Mouse (Mus musculus) intestine, embryonic 14.5 days (tissue): ENCODE measurements at regions not wholly inside any gene's neighbourhood (a gene's known extent, or its start where the extent isn't known, plus 50 kb on each side); places are given as distances from the start of the nearest gene placed in this dataset.
"Not testable (repeated sequence)": the region's sequence is repeated elsewhere in the genome, so short reads cannot be mapped to it uniquely, and the experiment has no call there.

ENCODE experiments used
- ATAC-seq: fragments of 200-750 bp; cut with Nextera tagmentation; replicated peaks from 2 replicates; pipeline ENCODE4 v1.8.0; 2017; ENCODE audit warnings: low read depth, moderate number of reproducible peaks, moderate TSS enrichment, moderate library complexity; ENCODE audit not compliant: low FRiP score, low TSS enrichment
- DNase-seq: peaks from one replicate; pipeline ENCODE4 v3.0.0-alpha.2; 2018; ENCODE audit warnings: low spot score
- H3K27ac ChIP-seq: fragments of 300-500 bp; sonication (generic); 2 replicates; pipeline ENCODE4 v1.5.1; 2014; ENCODE audit warnings: low read depth, mild to moderate bottlenecking, control low read depth
- H3K27me3 ChIP-seq: fragments of 300-500 bp; sonication (generic); replicated peaks from 2 replicates; pipeline ENCODE4 v1.6.1; 2014; ENCODE audit warnings: low read length, control low read depth; ENCODE audit not compliant: control insufficient read depth, insufficient read depth
- H3K36me3 ChIP-seq: fragments of 300-500 bp; sonication (generic); 2 replicates; pipeline ENCODE4 v1.6.1; 2014; ENCODE audit warnings: low read length, control low read depth; ENCODE audit not compliant: control insufficient read depth, insufficient read depth
- H3K4me1 ChIP-seq: fragments of 300-500 bp; sonication (generic); replicated peaks from 2 replicates; pipeline ENCODE4 v1.6.1; 2014; ENCODE audit warnings: low read length, control low read depth, mixed read lengths; ENCODE audit not compliant: control insufficient read depth, insufficient read depth
- H3K4me2 ChIP-seq: fragments of 300-500 bp; sonication (generic); 2 replicates; pipeline ENCODE4 v1.6.1; 2014; ENCODE audit warnings: low read length
- H3K4me3 ChIP-seq: fragments of 300-500 bp; sonication (generic); 2 replicates; pipeline ENCODE4 v1.5.1; 2014; ENCODE audit warnings: low read depth, low read length, control low read depth, mixed read lengths
- H3K9ac ChIP-seq: fragments of 300-500 bp; sonication (generic); 2 replicates; pipeline ENCODE4 v1.6.1; 2014; ENCODE audit warnings: mild to moderate bottlenecking, low read length
- H3K9me3 ChIP-seq: fragments of 300-500 bp; sonication (generic); 2 replicates; pipeline ENCODE4 v1.6.1; 2016; ENCODE audit warnings: low read length, control low read depth; ENCODE audit not compliant: control insufficient read depth
- WGBS: fragments of 180-500 bp; shearing (Covaris S2); extraction: QIAGEN DNeasy Blood & Tissue Kit; methylation state at CpG from one replicate; pipeline ENCODE4 v1.1.7; 2014; 5-methylcytosine and 5-hydroxymethylcytosine counted together

DNA sequence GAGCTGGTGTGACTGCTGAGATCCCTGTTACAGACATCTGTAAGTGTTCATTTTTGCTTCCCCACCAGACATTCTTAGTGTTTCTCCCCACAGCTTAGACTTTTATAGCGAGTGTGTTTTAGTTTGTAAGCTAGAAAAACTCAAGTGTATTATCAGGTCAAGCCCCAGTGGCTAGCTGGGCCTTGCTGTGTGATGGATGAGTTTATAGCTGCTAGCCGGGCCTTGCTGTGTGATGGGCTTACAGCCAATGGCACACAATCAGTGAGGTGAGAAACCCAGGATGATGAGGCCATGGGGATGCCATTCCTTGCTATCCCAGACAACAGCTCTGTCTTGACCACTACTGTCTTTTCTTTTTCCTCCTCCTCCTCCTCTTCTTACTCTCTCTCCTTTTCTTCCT is 197.7 kb upstream of the Dpp6 start:
- DNase-seq (no peak), ATAC-seq (no peak)
- H3K4me2 ChIP-seq: no peak overlapping the region
- H3K9ac ChIP-seq: no peak overlapping the region
- H3K27me3 ChIP-seq: no peaks in the 10 kb centered on the region
- no peaks in the 10 kb centered on the region for H3K4me1 ChIP-seq
- H3K36me3 ChIP-seq: no peaks in the 10 kb centered on the region
- no peak overlapping the region for H3K27ac ChIP-seq
- H3K9me3 ChIP-seq: no peaks in the 10 kb centered on the region
- WGBS: 18% methylated on average over 2 of the region's 2 CpGs
- H3K4me3 ChIP-seq: no peak overlapping the region

DNA sequence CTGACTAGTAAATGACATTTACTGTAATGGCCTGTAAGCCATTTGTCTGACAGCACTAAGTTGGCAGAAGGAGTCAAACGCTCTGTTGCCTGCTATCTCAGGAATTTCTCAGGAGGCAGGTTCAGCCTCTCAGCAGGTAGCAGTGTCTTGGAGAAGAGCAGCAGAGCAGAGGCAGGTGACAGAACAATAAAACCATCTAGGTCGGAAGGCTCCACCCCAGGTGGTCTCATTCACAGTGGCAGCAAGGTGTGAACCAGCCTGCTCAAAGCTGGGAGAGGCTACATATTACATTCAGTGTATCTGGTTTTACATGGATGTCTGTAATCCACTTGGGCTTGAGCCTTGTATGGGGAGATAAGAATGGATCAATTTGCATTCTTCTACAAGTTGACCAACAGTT is 194.9 kb upstream of the Dpp6 start:
- Histone ChIP-seq H3K27me3 (no peaks in the 10 kb centered on the region), H3K4me2 (no peak overlapping the region), H3K9ac (no peak overlapping the region), H3K4me3 (no peak overlapping the region), H3K27ac (no peak overlapping the region), H3K36me3 (no peaks in the 10 kb centered on the region), H3K4me1 (no peaks in the 10 kb centered on the region), H3K9me3 (no peaks in the 10 kb centered on the region)
- DNase-seq (no peak), ATAC-seq (no peak)
- WGBS: 14% methylated on average over 2 of the region's 2 CpGs

DNA sequence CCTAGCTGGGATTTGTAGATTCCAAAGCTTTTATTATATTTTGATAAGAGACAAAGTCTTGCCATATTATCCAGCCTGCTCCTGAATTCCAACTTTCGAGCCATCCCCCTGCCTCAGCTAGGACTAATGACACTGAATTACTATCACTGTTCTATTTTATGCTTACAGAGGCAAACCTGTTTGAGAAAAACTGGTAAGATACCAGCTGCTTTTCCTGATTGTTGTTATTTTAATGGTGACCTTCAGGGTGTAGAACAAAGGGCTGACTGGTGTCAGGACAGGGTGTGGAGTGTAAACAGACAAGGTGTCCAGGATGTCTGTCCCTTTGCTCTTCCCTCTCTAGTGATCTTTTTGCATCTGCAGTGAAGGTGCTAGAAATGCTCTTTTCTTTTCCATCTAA is 145.5 kb upstream of the Dpp6 start:
- Histone ChIP-seq H3K4me1 (no peaks in the 10 kb centered on the region), H3K27ac (no peak overlapping the region), H3K4me2 (no peak overlapping the region), H3K36me3 (no peaks in the 10 kb centered on the region), H3K9ac (no peak overlapping the region), H3K27me3 (no peaks in the 10 kb centered on the region), H3K9me3 (no peaks in the 10 kb centered on the region), H3K4me3 (no peak overlapping the region)
- ATAC-seq: no peak
- whole genome bisulfite sequencing: 69% methylated on average over 1 of the region's 1 CpGs
- no peak for DNase-seq

DNA sequence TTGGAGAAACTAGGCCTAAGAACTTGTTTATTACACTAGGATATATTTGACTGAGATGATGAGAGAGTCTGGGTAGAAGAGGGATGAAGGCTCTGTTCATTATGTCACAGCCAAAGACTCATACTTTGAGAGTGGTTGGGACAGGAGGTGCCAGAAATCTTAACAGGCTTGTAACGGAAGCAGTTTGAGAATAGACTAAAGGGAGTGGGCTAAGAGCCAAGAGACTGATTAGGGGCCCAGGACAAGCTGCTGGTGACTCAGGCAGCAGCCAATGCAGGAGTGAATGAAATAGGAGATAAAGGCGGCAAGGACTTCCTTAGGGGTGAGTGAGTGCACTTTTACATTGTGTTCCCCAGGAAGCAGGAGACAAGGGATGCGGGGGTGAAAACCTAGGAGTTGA is 127.2 kb upstream of the Dpp6 start:
- H3K27me3 ChIP-seq: no peaks in the 10 kb centered on the region
- no peaks in the 10 kb centered on the region for H3K36me3 ChIP-seq
- DNase-seq (no peak), ATAC-seq (no peak)
- H3K4me3 ChIP-seq: no peak overlapping the region
- WGBS: 68% methylated on average over 3 of the region's 3 CpGs
- H3K4me1 ChIP-seq: no peaks in the 10 kb centered on the region
- H3K9ac ChIP-seq: no peak overlapping the region
- H3K27ac ChIP-seq: no peak overlapping the region
- 0 out of 2 replicates have a peak, but pooled peaks cover 3% of the 10 kb centered on the region for H3K9me3 ChIP-seq
- H3K4me2 ChIP-seq: no peak overlapping the region

DNA sequence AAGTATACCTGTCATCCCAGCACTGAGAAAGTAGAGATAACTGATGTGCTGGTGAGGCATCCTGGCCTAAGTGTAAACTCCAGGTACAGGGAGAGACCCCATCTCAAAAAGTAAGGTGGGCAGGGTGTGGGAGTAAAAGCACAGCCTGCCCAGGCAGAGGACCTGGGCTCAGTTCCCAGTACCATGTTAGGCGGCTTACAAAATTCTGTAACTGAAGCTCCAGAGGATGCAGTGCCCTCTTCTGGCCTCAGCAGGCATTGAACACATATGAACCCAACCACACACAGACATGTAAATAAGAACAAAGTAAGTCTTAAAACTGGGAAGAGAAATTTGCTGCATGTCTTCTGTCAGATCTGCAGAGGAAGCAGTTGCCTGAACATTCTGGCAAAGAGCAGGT is 125.9 kb upstream of the Dpp6 start:
- Histone ChIP-seq H3K36me3 (no peaks in the 10 kb centered on the region), H3K9me3 (0 out of 2 replicates have a peak, but pooled peaks cover 3% of the 10 kb centered on the region), H3K9ac (no peak overlapping the region), H3K27me3 (no peaks in the 10 kb centered on the region), H3K4me2 (no peak overlapping the region), H3K27ac (no peak overlapping the region), H3K4me1 (no peaks in the 10 kb centered on the region), H3K4me3 (no peak overlapping the region)
- ATAC-seq (no peak), DNase-seq (no peak)
- WGBS: 91% methylated on average over 1 of the region's 1 CpGs

DNA sequence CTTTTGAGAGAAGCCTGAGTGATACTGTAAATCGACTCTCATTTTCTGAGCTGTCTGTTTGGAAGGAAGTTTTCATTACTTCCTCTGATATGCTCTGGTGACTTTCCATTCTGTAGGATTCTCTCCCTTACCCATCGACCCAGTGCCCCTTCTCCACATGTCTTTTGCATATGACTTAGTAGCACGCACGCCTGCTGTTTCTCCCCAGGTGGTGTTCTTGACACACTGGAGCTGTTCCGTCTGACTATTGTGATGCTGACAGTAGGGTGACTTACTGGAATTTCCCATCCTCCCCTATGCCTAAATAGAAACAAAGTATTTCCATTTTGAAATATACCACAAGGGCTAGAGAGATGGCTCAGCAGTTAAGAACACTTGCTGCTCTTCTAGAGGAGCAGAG is 125.0 kb upstream of the Dpp6 start:
- H3K9ac ChIP-seq: no peak overlapping the region
- H3K36me3 ChIP-seq: no peaks in the 10 kb centered on the region
- H3K27ac ChIP-seq: no peak overlapping the region
- H3K4me1 ChIP-seq: no peaks in the 10 kb centered on the region
- no peak overlapping the region for H3K4me2 ChIP-seq
- DNase-seq (no peak), ATAC-seq (no peak)
- no peaks in the 10 kb centered on the region for H3K27me3 ChIP-seq
- H3K9me3 ChIP-seq: 0 out of 2 replicates have a peak, but pooled peaks cover 3% of the 10 kb centered on the region
- 52% methylated on average over 5 of the region's 5 CpGs for WGBS
- no peak overlapping the region for H3K4me3 ChIP-seq

DNA sequence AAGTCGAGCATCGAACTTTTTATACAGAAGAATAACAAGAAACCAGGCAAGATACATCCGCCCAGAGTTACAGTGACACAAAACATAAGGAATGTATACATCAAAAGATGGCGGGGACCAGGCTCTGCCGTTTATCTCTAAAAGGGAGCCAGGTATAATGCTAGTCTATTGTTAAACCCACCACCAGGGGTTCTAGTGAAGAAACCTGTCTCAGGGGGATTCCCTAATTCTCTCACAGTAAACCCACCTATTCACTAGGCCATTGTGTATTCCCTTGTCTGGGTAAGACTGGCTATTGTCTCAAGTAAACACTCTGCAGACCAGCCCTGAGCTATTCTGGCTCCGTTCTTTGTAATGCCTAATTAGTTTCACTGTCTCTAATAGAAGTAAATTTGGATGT is 113.4 kb upstream of the Dpp6 start:
- not testable (repeated sequence) for DNase-seq, H3K9ac ChIP-seq, H3K4me1 ChIP-seq, ATAC-seq, H3K9me3 ChIP-seq, H3K4me3 ChIP-seq, H3K27me3 ChIP-seq, H3K27ac ChIP-seq, H3K4me2 ChIP-seq, H3K36me3 ChIP-seq
- WGBS: 74% methylated on average over 6 of the region's 6 CpGs

DNA sequence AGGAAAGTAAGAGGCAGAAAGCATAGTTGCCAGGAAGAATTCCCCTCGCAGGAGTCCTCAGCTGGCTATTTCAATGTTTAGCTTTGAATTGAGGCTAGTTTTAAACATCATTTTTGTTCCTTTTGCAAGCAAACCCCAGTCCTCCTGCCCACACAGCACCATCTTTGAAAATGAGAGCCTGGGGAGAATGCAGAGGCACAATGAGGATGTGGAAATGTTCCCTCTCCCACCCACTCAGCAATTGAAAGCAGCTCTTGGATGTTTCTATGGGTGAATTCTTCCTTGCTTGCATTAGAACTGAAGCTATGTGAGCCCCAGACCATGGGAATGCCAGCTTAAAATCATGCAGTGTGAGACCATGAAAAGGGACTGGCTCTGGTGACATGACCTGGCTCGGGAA is 109.3 kb upstream of the Dpp6 start:
- H3K27ac ChIP-seq: no peak overlapping the region
- H3K4me1 ChIP-seq: no peaks in the 10 kb centered on the region
- H3K4me3 ChIP-seq: no peak overlapping the region
- no peak overlapping the region for H3K4me2 ChIP-seq
- H3K9me3 ChIP-seq: no peaks in the 10 kb centered on the region
- ATAC-seq (no peak), DNase-seq (no peak)
- H3K9ac ChIP-seq: no peak overlapping the region
- H3K36me3 ChIP-seq: no peaks in the 10 kb centered on the region
- no peaks in the 10 kb centered on the region for H3K27me3 ChIP-seq
- 82% methylated on average over 2 of the region's 2 CpGs for WGBS

DNA sequence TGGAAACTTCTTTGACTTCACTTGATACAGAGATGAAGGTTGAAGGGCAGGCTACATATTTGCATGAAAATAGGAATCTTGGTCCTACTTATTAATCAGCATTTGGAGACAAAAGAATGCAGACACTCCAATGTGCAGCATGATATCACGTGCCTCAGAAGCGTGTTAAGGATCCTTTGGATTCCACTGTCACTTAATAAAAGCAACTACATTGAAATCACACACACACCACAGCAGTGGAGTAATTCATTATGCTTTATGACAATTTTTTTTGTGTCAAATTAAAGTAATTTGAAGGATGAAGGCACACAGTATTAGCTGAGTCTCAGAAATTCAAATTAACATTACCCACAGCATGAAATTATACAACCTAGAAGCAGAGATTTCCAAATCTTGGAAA is 92.5 kb upstream of the Dpp6 start:
- ATAC-seq: no peak

More for the DNA sequence above, 92.5 kb upstream of the Dpp6 start:
- Histone ChIP-seq H3K9me3 (no peaks in the 10 kb centered on the region), H3K9ac (no peak overlapping the region), H3K36me3 (no peaks in the 10 kb centered on the region), H3K4me1 (no peaks in the 10 kb centered on the region), H3K27me3 (no peaks in the 10 kb centered on the region), H3K4me2 (no peak overlapping the region), H3K27ac (no peak overlapping the region), H3K4me3 (no peak overlapping the region)
- WGBS: 92% methylated on average over 2 of the region's 2 CpGs
- DNase-seq: no peak
